Mouse (Mus musculus): ENCODE results near the gene Ackr2. TPM values are rescaled to one million over a fixed set of nuclear protein-coding genes. Genes with fewer than 3 reads are reported as not detected.

The Ackr2 gene
- polyA plus RNA-seq, 1 experiment: 0.59 TPM

- TF ChIP-seq POLR2A (IDR thresholded peaks at IDR 0.05; ENCODE audit: control insufficient read depth, low read depth, low read length): no peak
- TF ChIP-seq CTCF (IDR thresholded peaks at IDR 0.05; ENCODE audit: control insufficient read depth, insufficient read depth, insufficient replicate concordance, low read depth, low read length): no peak
- H3K27ac ChIP-seq (ENCODE audit: control insufficient read depth, insufficient read depth, low read depth, low read length): no peak overlapping the region
- no peaks in the 10 kb centered on the region for H3K4me1 ChIP-seq (ENCODE audit: control insufficient read depth, insufficient read depth, low read length)
- H3K27me3 ChIP-seq (ENCODE audit: control insufficient read depth, insufficient read depth, low read length): no peaks in the 10 kb centered on the region
- no peak overlapping the region for H3K4me3 ChIP-seq (ENCODE audit: control insufficient read depth, low read depth, low read length)
- H3K36me3 ChIP-seq (ENCODE audit: control insufficient read depth, insufficient read depth, low read length): no peaks in the 10 kb centered on the region
Observed at GRCm38 (mm10) chr9:121907356-121908070, 9.4 kb downstream of the Ackr2 start.

- Histone ChIP-seq H3K4me3 (ENCODE audit: control insufficient read depth, low read depth, low read length) (no peak overlapping the region), H3K4me1 (ENCODE audit: control insufficient read depth, insufficient read depth, low read length) (no peaks in the 10 kb centered on the region), H3K27ac (ENCODE audit: control insufficient read depth, insufficient read depth, low read depth, low read length) (no peak overlapping the region), H3K36me3 (ENCODE audit: control insufficient read depth, insufficient read depth, low read length) (no peaks in the 10 kb centered on the region), H3K27me3 (ENCODE audit: control insufficient read depth, insufficient read depth, low read length) (no peaks in the 10 kb centered on the region)
- TF ChIP-seq POLR2A (IDR thresholded peaks at IDR 0.05; ENCODE audit: control insufficient read depth, low read depth, low read length): no peak
Observed at GRCm38 (mm10) chr9:121908321-121908720, 10.2 kb downstream of the Ackr2 start.

- Histone ChIP-seq H3K27me3 (ENCODE audit: control insufficient read depth, insufficient read depth, low read length) (no peaks in the 10 kb centered on the region), H3K4me3 (ENCODE audit: control insufficient read depth, low read depth, low read length) (no peak overlapping the region), H3K4me1 (ENCODE audit: control insufficient read depth, insufficient read depth, low read length) (no peaks in the 10 kb centered on the region), H3K27ac (ENCODE audit: control insufficient read depth, insufficient read depth, low read depth, low read length) (no peak overlapping the region), H3K36me3 (ENCODE audit: control insufficient read depth, insufficient read depth, low read length) (no peaks in the 10 kb centered on the region)
- TF ChIP-seq POLR2A (IDR thresholded peaks at IDR 0.05; ENCODE audit: control insufficient read depth, low read depth, low read length): no peak
- no peak for TF ChIP-seq CTCF (IDR thresholded peaks at IDR 0.05; ENCODE audit: control insufficient read depth, insufficient read depth, insufficient replicate concordance, low read depth, low read length)
Observed at GRCm38 (mm10) chr9:121909635-121910034, 11.5 kb downstream of the Ackr2 start.

GRCm38 (mm10) chr9:121911196-121911595 lies 13.0 kb downstream of the Ackr2 start:
- no peaks in the 10 kb centered on the region for H3K27me3 ChIP-seq (ENCODE audit: control insufficient read depth, insufficient read depth, low read length)
- no peak overlapping the region for H3K4me3 ChIP-seq (ENCODE audit: control insufficient read depth, low read depth, low read length)
- H3K4me1 ChIP-seq (ENCODE audit: control insufficient read depth, insufficient read depth, low read length): no peaks in the 10 kb centered on the region
- H3K27ac ChIP-seq (ENCODE audit: control insufficient read depth, insufficient read depth, low read depth, low read length): no peak overlapping the region
- no peaks in the 10 kb centered on the region for H3K36me3 ChIP-seq (ENCODE audit: control insufficient read depth, insufficient read depth, low read length)
- no peak for TF ChIP-seq CTCF (IDR thresholded peaks at IDR 0.05; ENCODE audit: control insufficient read depth, insufficient read depth, insufficient replicate concordance, low read depth, low read length)
- TF ChIP-seq POLR2A (IDR thresholded peaks at IDR 0.05; ENCODE audit: control insufficient read depth, low read depth, low read length): no peak

GRCm38 (mm10) chr9:121912786-121913185 lies 14.6 kb downstream of the Ackr2 start:
- no peak for TF ChIP-seq POLR2A (IDR thresholded peaks at IDR 0.05; ENCODE audit: control insufficient read depth, low read depth, low read length)
- no peak for TF ChIP-seq CTCF (IDR thresholded peaks at IDR 0.05; ENCODE audit: control insufficient read depth, insufficient read depth, insufficient replicate concordance, low read depth, low read length)
- Histone ChIP-seq H3K36me3 (ENCODE audit: control insufficient read depth, insufficient read depth, low read length) (no peaks in the 10 kb centered on the region), H3K4me1 (ENCODE audit: control insufficient read depth, insufficient read depth, low read length) (no peaks in the 10 kb centered on the region), H3K27me3 (ENCODE audit: control insufficient read depth, insufficient read depth, low read length) (no peaks in the 10 kb centered on the region), H3K4me3 (ENCODE audit: control insufficient read depth, low read depth, low read length) (no peak overlapping the region), H3K27ac (ENCODE audit: control insufficient read depth, insufficient read depth, low read depth, low read length) (no peak overlapping the region)

GRCm38 (mm10) chr9:121914226-121914757 lies 16.1 kb downstream of the Ackr2 start:
- Histone ChIP-seq H3K4me3 (ENCODE audit: control insufficient read depth, low read depth, low read length) (no peak overlapping the region), H3K27me3 (ENCODE audit: control insufficient read depth, insufficient read depth, low read length) (no peaks in the 10 kb centered on the region), H3K27ac (ENCODE audit: control insufficient read depth, insufficient read depth, low read depth, low read length) (no peak overlapping the region), H3K4me1 (ENCODE audit: control insufficient read depth, insufficient read depth, low read length) (no peaks in the 10 kb centered on the region), H3K36me3 (ENCODE audit: control insufficient read depth, insufficient read depth, low read length) (no peaks in the 10 kb centered on the region)
- TF ChIP-seq POLR2A (IDR thresholded peaks at IDR 0.05; ENCODE audit: control insufficient read depth, low read depth, low read length) (no peak), CTCF (IDR thresholded peaks at IDR 0.05; ENCODE audit: control insufficient read depth, insufficient read depth, insufficient replicate concordance, low read depth, low read length) (no peak)

- Histone ChIP-seq H3K27me3 (ENCODE audit: control insufficient read depth, insufficient read depth, low read length) (no peaks in the 10 kb centered on the region), H3K4me1 (ENCODE audit: control insufficient read depth, insufficient read depth, low read length) (no peaks in the 10 kb centered on the region), H3K4me3 (ENCODE audit: control insufficient read depth, low read depth, low read length) (no peak overlapping the region), H3K27ac (ENCODE audit: control insufficient read depth, insufficient read depth, low read depth, low read length) (no peak overlapping the region), H3K36me3 (ENCODE audit: control insufficient read depth, insufficient read depth, low read length) (no peaks in the 10 kb centered on the region)
- no peak for TF ChIP-seq CTCF (IDR thresholded peaks at IDR 0.05; ENCODE audit: control insufficient read depth, insufficient read depth, insufficient replicate concordance, low read depth, low read length)
- no peak for TF ChIP-seq POLR2A (IDR thresholded peaks at IDR 0.05; ENCODE audit: control insufficient read depth, low read depth, low read length)
Observed at GRCm38 (mm10) chr9:121915056-121915455, 16.9 kb downstream of the Ackr2 start.
